Mouse (Mus musculus) gastrocnemius, postnatal 25 days (tissue): ENCODE measurements around the gene Tmtc4. TPM values are rescaled to one million over a fixed set of nuclear protein-coding genes. Genes with fewer than 3 reads are reported as not detected.

ENCODE experiments used
- DNase-seq: peaks from one replicate; pipeline ENCODE4 v3.0.0; 2022
- total RNA-seq, 2 experiments: library from RNA; stranded (reverse); gene quantifications; 1 replicate in 1 of 2; 2 replicates in 1 of 2; pipeline ENCODE4 v1.2.3; 2021

Gene Tmtc4
- total RNA-seq, 2 experiments from 2014 or later = 2.8 to 3.2 TPM

DNA sequence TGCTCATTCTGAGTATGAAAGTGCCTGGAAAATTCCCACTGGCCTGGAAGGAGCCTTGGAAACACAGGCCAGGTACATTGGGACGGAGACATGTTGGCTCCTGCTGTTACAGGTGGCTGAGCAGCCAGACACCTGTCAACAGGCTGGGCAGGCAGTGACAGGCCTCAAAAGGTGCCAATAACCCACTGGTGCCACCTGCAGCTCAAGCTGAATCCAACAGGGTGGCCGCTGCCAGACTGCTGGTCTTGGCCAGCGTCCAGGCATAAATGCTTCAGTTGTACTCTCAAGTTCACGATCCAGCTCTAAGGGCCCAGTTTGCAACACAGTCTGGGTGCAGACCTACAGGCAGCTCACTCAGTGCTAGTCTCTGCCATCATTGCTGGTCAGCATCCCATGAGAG is 81.0 kb downstream of the Tmtc4 start:
- peak; percentile 67 for DNase-seq

- no peak for DNase-seq
Observed at GRCm38 (mm10) chr14:122902136-122902535, 81.7 kb downstream of the Tmtc4 start.

- DNase-seq = no peak
Observed at GRCm38 (mm10) chr14:122901715-122902114, 82.1 kb downstream of the Tmtc4 start.

GRCm38 (mm10) chr14:122901177-122901576 is 82.7 kb downstream of the Tmtc4 start:
- DNase-seq = no peak

DNA sequence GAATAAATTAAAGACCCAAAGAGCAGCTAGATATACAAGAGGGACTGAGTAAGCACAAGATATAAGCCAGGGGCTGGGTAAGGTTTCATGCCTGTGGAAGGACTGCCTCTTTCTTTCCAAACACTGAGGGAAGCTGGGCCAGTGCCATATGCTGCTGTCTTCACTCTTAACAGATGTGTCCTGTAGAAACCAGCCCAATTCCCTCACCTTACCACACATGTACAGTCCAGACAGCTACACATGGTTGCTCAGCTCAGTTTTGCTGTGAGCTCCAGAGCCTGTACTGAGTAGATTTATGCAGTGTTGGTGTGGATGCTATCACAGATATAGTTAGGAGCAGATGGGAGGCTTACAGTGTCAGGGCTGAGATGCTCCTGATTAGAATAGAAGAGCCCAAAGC is 83.2 kb downstream of the Tmtc4 start:
- DNase-seq = no peak

GRCm38 (mm10) chr14:122898550-122898949 is 85.3 kb downstream of the Tmtc4 start:
- no peak for DNase-seq

DNA sequence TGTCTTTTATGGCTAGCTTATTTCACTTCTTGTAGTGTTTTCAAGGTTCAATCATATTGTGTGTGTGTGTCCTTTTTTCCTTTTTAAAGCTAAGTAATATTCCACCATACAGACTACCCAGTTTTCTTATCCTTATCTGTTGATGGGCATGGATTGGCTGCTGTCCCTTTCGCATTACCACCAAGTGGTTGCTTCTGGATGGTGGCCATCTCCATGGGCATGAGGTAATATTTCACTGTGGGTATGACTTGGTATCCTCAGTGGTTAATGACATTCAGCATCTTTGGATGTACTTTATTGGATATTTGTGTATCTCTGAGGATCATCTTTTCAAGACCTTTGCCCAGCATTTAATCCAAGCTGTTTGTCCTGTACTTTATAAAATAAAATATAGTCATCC is 87.7 kb downstream of the Tmtc4 start:
- DNase-seq = no peak

GRCm38 (mm10) chr14:122891470-122891968 is 92.3 kb downstream of the Tmtc4 start:
- DNase-seq = no peak

- DNase-seq = no peak
Observed at GRCm38 (mm10) chr14:122888480-122888872, 95.4 kb downstream of the Tmtc4 start.

GRCm38 (mm10) chr14:122887702-122888479 is 95.9 kb downstream of the Tmtc4 start:
- DNase-seq = no peak

DNA sequence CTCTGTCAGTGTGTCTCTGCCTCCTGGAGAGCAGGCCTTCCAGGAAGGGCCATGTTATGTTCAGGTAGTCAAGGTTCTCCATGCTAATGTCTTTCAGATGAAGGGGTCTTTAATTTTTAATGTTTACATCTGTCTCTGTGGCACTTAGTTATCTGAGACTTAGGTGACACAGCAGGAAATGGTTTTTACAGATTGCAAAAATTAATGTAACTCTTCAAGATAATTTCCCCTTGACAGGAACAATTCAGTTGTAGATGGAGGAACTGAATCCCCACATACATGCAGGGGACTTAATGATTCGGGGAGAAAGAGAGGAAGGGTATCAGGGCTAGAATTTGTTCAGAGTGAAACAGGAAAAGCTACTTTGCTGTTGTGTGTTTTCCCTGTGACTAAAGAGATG is 96.6 kb downstream of the Tmtc4 start:
- DNase-seq = no peak

DNA sequence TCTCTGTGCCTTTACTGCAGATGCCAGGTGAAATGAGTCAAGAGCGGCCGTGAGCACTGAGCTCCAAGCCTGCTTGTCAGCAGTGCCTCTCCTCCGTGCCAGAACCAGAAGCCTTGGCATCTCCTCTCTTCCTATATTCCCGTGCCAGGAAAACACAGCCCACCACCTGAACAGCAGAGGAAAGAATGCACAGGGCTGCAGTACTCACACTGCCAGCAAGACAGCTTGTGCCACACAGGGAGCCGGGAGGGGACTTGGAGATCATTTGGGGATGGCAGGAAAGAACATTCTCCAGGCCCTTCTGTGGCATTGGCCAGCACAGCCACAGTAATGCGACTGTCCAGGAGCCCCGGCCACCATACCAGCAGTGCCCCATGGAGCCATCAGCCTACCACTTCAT is 97.9 kb downstream of the Tmtc4 start:
- DNase-seq = no peak

GRCm38 (mm10) chr14:122883821-122884584 is 99.8 kb downstream of the Tmtc4 start:
- DNase-seq = no peak

DNA sequence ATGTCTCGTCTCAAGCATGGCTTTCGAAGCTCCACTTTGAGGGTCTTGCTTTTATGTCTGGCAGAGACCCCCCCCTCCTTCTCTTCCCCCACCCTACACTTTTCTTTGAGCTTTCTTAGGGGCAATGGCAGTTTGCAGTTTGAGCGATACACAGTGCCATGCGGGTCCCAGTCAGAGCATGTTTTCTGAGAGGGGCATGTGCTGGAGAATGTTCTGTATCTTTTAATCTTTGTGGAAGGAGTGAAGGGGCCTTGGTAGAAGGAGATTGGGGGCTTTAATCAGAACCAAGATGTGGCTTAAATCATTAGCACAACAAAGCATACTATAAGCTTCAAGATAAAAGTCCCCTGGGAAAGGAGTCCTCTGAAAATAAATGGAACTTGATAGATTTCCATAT is 100.4 kb downstream of the Tmtc4 start:
- DNase-seq = no peak

DNA sequence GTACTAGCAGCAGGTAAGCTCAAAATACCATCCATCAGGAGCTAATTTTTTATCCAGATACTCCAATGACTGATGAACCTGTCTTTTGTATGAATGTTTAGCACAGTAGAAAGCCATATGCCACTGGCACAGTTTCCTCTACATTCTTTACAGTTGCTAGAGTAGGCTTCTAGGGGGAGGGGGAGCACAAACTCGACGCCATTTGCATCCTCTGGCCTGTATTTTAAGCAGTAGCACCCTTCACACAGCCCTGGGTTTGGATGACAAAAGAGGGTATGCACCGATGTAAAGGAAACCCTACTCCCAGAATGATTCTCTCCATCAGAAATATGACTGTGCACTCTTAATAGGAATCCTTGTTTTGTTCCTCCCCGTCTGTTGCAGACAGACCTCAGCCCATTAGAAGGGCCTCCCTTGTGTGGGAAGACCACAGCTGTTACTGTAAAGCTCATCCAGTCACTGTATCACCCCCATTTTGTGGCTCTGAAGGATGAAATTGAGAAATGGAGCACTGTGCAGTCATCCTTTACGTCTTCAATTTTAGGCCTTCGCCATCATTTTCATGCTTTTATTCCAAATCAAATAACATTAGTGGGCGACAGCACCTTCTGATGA is 100.9 kb downstream of the Tmtc4 start:
- DNase-seq = no peak

- DNase-seq = no peak
Observed at GRCm38 (mm10) chr14:122882201-122882639, 101.6 kb downstream of the Tmtc4 start.

DNA sequence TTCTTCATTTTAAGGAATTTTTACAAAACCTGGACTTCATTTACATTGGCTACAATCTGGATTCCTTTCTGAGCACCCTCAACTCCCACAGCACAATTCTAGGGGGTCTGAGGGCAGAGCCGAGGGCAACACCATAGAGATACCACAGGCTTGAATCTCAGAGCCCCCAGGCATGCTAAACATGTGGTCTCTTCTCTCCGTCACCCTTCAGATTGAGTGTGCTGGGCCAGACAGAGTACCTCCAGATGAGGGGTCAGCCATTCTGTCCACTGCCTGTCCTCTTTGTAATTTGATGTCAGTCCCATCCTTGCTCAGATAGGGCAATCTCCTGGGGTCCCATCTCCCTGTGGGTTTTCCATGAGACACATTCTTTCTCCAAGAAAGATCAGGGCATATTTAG is 102.1 kb downstream of the Tmtc4 start:
- DNase-seq = no peak

DNA sequence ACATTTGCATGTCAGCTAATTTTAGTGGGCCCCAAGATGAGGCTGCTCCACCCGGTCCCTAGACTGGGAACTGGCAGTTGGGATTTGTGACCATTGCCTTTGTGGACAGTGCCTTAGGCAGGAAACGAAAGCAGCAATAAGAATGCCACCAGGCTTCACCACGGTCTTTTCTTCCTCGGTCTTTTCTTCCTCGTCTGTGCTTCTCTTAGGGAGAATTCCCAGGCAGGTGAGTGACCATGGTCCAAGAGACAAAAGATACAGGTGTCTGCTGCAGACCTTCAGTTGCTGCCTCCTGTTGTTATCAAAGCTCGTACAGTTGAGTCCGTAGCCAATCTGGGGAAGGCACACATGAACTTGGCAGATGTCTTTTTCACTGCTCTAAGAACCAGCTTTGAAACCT is 103.5 kb downstream of the Tmtc4 start:
- DNase-seq = no peak

DNA sequence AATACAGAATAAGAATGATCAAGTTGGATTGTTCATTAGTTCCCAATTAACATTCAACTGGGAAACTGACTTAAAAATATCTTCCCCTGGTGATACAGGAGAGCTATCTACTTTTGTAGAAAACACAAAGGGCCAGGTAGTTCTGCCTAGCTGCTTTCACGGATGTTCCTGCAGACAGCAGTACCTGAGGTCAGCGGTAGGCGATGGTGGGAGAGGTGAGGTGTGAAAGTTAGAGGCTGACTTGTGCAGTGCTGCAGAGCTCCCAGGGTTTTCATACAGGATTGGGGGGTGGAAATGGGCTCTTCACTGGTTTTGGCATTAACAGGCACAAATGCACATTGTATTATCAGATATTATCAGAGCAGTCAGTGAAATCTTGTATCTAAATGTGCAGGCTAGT is 106.0 kb downstream of the Tmtc4 start:
- DNase-seq = no peak

DNA sequence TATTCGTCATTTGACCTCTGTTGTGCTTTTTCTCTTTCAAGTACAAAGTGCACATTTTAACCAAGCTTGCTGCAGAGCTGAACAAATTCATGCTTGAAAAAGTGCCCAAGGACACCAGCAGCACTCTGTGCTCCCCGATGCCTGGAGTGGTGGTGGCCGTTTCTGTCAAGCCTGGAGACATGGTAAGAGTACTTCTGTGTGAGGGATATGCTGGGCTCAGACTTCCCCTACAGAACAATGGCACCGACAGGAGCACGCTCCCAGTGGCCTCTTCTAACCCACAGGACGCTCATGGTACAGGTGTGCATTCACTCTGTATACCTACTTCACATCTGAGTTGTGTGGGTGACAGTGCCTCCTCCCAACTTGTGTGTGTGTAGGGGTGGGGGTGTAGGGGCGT is 107.1 kb downstream of the Tmtc4 start:
- DNase-seq = no peak

DNA sequence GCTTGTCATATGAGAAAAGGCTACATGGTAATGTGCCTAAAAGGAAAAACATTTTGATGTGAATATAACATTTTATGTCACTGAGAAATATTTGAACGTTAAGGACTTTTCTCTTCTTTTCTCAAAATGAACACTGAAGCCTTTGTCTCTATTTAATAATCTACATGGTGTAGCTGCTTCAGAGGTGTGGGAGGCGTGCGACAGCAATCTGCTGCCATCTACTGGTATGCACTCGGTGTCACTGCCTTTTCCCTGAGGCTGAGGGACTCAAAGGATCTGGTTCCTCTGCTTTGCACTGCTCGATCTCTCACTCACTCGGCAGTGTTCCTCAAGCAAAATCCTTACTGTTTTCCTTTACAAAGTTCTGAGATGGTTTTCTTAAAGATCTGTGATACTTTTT is 107.7 kb downstream of the Tmtc4 start:
- DNase-seq = peak; percentile 41

DNA sequence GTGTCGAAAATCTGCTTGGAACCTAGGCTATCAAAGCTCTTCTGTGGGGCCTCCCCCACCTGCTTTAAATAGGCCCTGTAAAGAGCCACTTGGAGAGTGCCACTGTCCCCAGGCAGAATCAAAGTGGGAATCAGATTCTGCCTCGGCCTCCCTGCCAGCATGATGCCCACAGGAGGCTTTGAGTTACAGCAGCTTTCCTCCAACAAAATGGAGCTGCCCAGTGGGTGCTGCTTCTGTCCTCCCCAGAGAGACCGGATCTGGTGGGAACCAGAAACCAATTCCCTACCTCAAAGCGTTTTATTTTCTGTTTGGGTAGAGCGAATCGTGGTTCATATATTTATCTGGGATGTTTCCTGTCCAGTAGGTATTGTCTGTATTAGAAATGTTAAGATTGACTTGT is 108.2 kb downstream of the Tmtc4 start:
- no peak for DNase-seq

- no peak for DNase-seq
Observed at GRCm38 (mm10) chr14:122875056-122875455, 108.8 kb downstream of the Tmtc4 start.
